Mouse (Mus musculus): ENCODE results near the gene 4930449I24Rik. TPM values are rescaled to one million over a fixed set of nuclear protein-coding genes. Genes with fewer than 3 reads are reported as not detected.
"Not testable (repeated sequence)": the region's sequence is repeated elsewhere in the genome, so short reads cannot be mapped to it uniquely, and the experiment has no call there.

Gene 4930449I24Rik
- total and polyA plus RNA-seq, 3 experiments, result not detected

GRCm38 (mm10) chr5:146525501-146525900 is 23.3 kb downstream of the 4930449I24Rik start, which contains the start of gene Gm3404:
Gene Gm3404, plus strand, starts transcription at chr5:146525801.
- H3K36me3 ChIP-seq (replicated peaks in 1 of 2; ENCODE audit: control insufficient read depth in 1 of 2, insufficient read depth in 1 of 2, low read length in 1 of 2); in situ Hi-C loops (cut with MboI; ENCODE audit: low pct_ligation_motif_present, low pct_unique_long_range_greater_than_20kb, low sequenced_read_pairs): not testable (repeated sequence)

GRCm38 (mm10) chr5:146537347-146537746 is 35.1 kb downstream of the 4930449I24Rik start, which contains the start of gene Gm3409:
Gene Gm3409, plus strand, starts transcription at chr5:146537647.
- H3K4me2 ChIP-seq (ENCODE audit: insufficient read depth, low read depth, poor library complexity, severe bottlenecking); H3K4me1 ChIP-seq (ENCODE audit: control insufficient read depth in 1 of 2, insufficient read depth in 2 of 2); DNase-seq (ENCODE audit: extremely low read depth); H3K27ac ChIP-seq (ENCODE audit: insufficient read depth, low read depth); H3K4me3 ChIP-seq (replicated peaks in 1 of 3; ENCODE audit: low read depth in 2 of 3, low read length in 2 of 3, poor library complexity in 1 of 3); H3K9me3 ChIP-seq (replicated peaks; ENCODE audit: low read length); in situ Hi-C loops (cut with MboI; ENCODE audit: low pct_ligation_motif_present, low pct_unique_long_range_greater_than_20kb, low sequenced_read_pairs); H3K36me3 ChIP-seq (replicated peaks in 1 of 2; ENCODE audit: control insufficient read depth in 1 of 2, insufficient read depth in 1 of 2, low read length in 1 of 2); H3K27me3 ChIP-seq (replicated peaks); H3K9ac ChIP-seq (ENCODE audit: insufficient read depth, low read depth); dilution Hi-C loops (cut with MboI; ENCODE audit: extremely low pct_ligation_motif_present, extremely low pct_unique_long_range_greater_than_20kb, low sequenced_read_pairs); H3K79me2 ChIP-seq (replicated peaks; ENCODE audit: control insufficient read depth, extremely low read depth, insufficient read depth, poor library complexity, severe bottlenecking): not testable (repeated sequence)

More at GRCm38 (mm10) chr5:146525501-146525900, 23.3 kb downstream of the 4930449I24Rik start, which contains the start of gene Gm3404:
- H3K79me2 ChIP-seq (replicated peaks; ENCODE audit: control insufficient read depth, extremely low read depth, insufficient read depth, poor library complexity, severe bottlenecking); H3K27me3 ChIP-seq (replicated peaks); H3K4me1 ChIP-seq (ENCODE audit: control insufficient read depth in 1 of 2, insufficient read depth in 2 of 2); DNase-seq (ENCODE audit: extremely low read depth); H3K4me2 ChIP-seq (ENCODE audit: insufficient read depth, low read depth, poor library complexity, severe bottlenecking); H3K4me3 ChIP-seq (replicated peaks in 1 of 3; ENCODE audit: low read depth in 2 of 3, low read length in 2 of 3, poor library complexity in 1 of 3); dilution Hi-C loops (cut with MboI; ENCODE audit: extremely low pct_ligation_motif_present, extremely low pct_unique_long_range_greater_than_20kb, low sequenced_read_pairs); H3K27ac ChIP-seq (ENCODE audit: insufficient read depth, low read depth); H3K9me3 ChIP-seq (replicated peaks; ENCODE audit: low read length); H3K9ac ChIP-seq (ENCODE audit: insufficient read depth, low read depth): not testable (repeated sequence)

Other genes with a start within 250 kb of the 4930449I24Rik start
- not detected in 2 replicates for gene Wasf3, start 117.4 kb upstream of the 4930449I24Rik start, total RNA-seq (2012; rRNA removed)
- gene Wasf3, start 117.4 kb upstream of the 4930449I24Rik start, total RNA-seq (2014; rRNA removed), result not detected in 2 replicates
- gene Wasf3, start 117.4 kb upstream of the 4930449I24Rik start, polyA plus RNA-seq (2012; ENCODE audit: insufficient read length, low read depth), result not detected in 2 replicates
- not detected in 2 replicates for gene Gm6408, start 20.4 kb upstream of the 4930449I24Rik start, total RNA-seq (2012; rRNA removed)
- not detected in 2 replicates for gene Gm6408, start 20.4 kb upstream of the 4930449I24Rik start, total RNA-seq (2014; rRNA removed)
- not detected in 2 replicates for gene Gm6408, start 20.4 kb upstream of the 4930449I24Rik start, polyA plus RNA-seq (2012; ENCODE audit: insufficient read length, low read depth)
- not detected in 2 replicates for gene Gm6370, start 11.0 kb upstream of the 4930449I24Rik start, total RNA-seq (2012; rRNA removed)
- gene Gm6370, start 11.0 kb upstream of the 4930449I24Rik start, total RNA-seq (2014; rRNA removed), result not detected in 2 replicates
- gene Gm6370, start 11.0 kb upstream of the 4930449I24Rik start, polyA plus RNA-seq (2012; ENCODE audit: insufficient read length, low read depth), result not detected in 2 replicates
- gene Gm3402, start 11.7 kb downstream of the 4930449I24Rik start, total RNA-seq (2012; rRNA removed), result not detected in 2 replicates
- gene Gm3402, start 11.7 kb downstream of the 4930449I24Rik start, total RNA-seq (2014; rRNA removed), result not detected in 2 replicates
- gene Gm3402, start 11.7 kb downstream of the 4930449I24Rik start, polyA plus RNA-seq (2012; ENCODE audit: insufficient read length, low read depth), result not detected in 2 replicates
- not detected in 2 replicates for gene Gm3404, start 23.4 kb downstream of the 4930449I24Rik start, total RNA-seq (2012; rRNA removed)
- not detected in 2 replicates for gene Gm3404, start 23.4 kb downstream of the 4930449I24Rik start, total RNA-seq (2014; rRNA removed)
- not detected in 2 replicates for gene Gm3404, start 23.4 kb downstream of the 4930449I24Rik start, polyA plus RNA-seq (2012; ENCODE audit: insufficient read length, low read depth)
- gene Gm3409, start 35.2 kb downstream of the 4930449I24Rik start, total RNA-seq (2012; rRNA removed), result not detected in 2 replicates
- not detected in 2 replicates for gene Gm3409, start 35.2 kb downstream of the 4930449I24Rik start, total RNA-seq (2014; rRNA removed)
- gene Gm3409, start 35.2 kb downstream of the 4930449I24Rik start, polyA plus RNA-seq (2012; ENCODE audit: insufficient read length, low read depth), result not detected in 2 replicates
- gene Gm3415, start 53.7 kb downstream of the 4930449I24Rik start, total RNA-seq (2012; rRNA removed), result not detected in 2 replicates
- not detected in 2 replicates for gene Gm3415, start 53.7 kb downstream of the 4930449I24Rik start, total RNA-seq (2014; rRNA removed)
- not detected in 2 replicates for gene Gm3415, start 53.7 kb downstream of the 4930449I24Rik start, polyA plus RNA-seq (2012; ENCODE audit: insufficient read length, low read depth)
- not detected in 2 replicates for gene Gpr12, start 82.8 kb downstream of the 4930449I24Rik start, total RNA-seq (2012; rRNA removed)
- not detected in 2 replicates for gene Gpr12, start 82.8 kb downstream of the 4930449I24Rik start, total RNA-seq (2014; rRNA removed)
- gene Gpr12, start 82.8 kb downstream of the 4930449I24Rik start, polyA plus RNA-seq (2012; ENCODE audit: insufficient read length, low read depth), result not detected in 2 replicates